Mouse (Mus musculus) forebrain, embryonic 11.5 days (tissue): Measurements from ENCODE around the gene Bri3. TPM values are rescaled to one million over a fixed set of nuclear protein-coding genes. Genes with fewer than 3 reads are reported as not detected.

Experiments
- ATAC-seq: fragments of 200-750 bp; cut with Nextera tagmentation; replicated peaks from 2 replicates; pipeline ENCODE4 v1.8.0; 2017; ENCODE audit warnings: moderate TSS enrichment; ENCODE audit not compliant: low FRiP score
- DNase-seq: peaks from one replicate; pipeline ENCODE4 v3.0.0-alpha.2; 2017; ENCODE audit warnings: low spot score
- H3K27ac ChIP-seq: fragments of 300-500 bp; sonication (generic); 2 replicates; pipeline ENCODE4 v1.5.1; 2014; ENCODE audit warnings: low read depth, low read length
- H3K27me3 ChIP-seq: fragments of 300-500 bp; sonication (generic); 2 replicates; pipeline ENCODE4 v1.6.1; 2014; ENCODE audit warnings: mild to moderate bottlenecking, low read length, mixed read lengths; ENCODE audit not compliant: control insufficient read depth, insufficient read depth
- H3K36me3 ChIP-seq: fragments of 300-500 bp; sonication (generic); 2 replicates; pipeline ENCODE4 v1.6.1; 2014; ENCODE audit warnings: mild to moderate bottlenecking, low read length, moderate library complexity, mixed read lengths; ENCODE audit not compliant: control insufficient read depth, insufficient read depth
- H3K4me1 ChIP-seq: fragments of 300-500 bp; sonication (generic); replicated peaks from 2 replicates; pipeline ENCODE4 v1.6.1; 2014; ENCODE audit warnings: low read length, mixed read lengths; ENCODE audit not compliant: control insufficient read depth, insufficient read depth
- H3K4me2 ChIP-seq: fragments of 300-500 bp; sonication (generic); 2 replicates; pipeline ENCODE4 v1.6.1; 2014; ENCODE audit warnings: low read depth, mild to moderate bottlenecking, low read length, moderate library complexity, mixed read lengths; ENCODE audit not compliant: severe bottlenecking
- H3K4me3 ChIP-seq: fragments of 300-500 bp; sonication (generic); 2 replicates; pipeline ENCODE4 v1.5.1; 2014; ENCODE audit warnings: low read depth, low read length
- H3K9ac ChIP-seq: fragments of 300-500 bp; sonication (generic); 2 replicates; pipeline ENCODE4 v1.6.1; 2014; ENCODE audit warnings: low read length
- H3K9me3 ChIP-seq: fragments of 300-500 bp; sonication (generic); 2 replicates; pipeline ENCODE4 v1.6.1; 2016; ENCODE audit warnings: low read length, mixed read lengths; ENCODE audit not compliant: control insufficient read depth
- WGBS: fragments of 180-500 bp; shearing (Covaris S2); extraction: QIAGEN DNeasy Blood & Tissue Kit; methylation state at CpG from one replicate; pipeline ENCODE4 v1.1.7; 2014; 5-methylcytosine and 5-hydroxymethylcytosine counted together
- polyA plus RNA-seq: library from polyadenylated mRNA; unstranded; fragments of >200 nt; fragmentation: Nextera tagmentation; extraction: Ambion mirVana; gene quantifications from 2 replicates; pipeline ENCODE4 v1.2.1, GENCODE M21; 2014

Bri3 gene
- polyA plus RNA-seq, 1 experiment from 2014 or later = 136 TPM

DNA sequence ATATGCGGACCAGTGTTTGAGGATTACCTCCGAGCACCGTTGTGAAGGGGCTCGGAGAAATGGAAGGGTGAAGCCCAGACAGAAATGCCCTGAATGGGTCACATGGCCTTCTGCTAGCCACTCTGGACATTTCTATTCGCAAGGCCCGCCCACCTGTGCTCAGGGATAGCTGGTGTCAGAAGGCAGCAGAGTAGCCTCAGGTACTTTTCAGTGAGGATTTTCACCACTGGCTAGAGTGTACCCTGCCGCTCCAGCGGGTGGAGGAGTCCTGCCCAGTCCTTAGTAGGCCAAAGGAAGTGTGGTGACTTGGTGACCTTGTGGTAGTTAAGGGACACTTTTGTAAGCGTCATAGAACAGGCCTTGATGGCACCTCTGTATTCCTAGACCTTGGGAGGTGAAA, 17.1 kb downstream of the Bri3 start:
- Histone ChIP-seq H3K36me3 (no peaks in the 10 kb centered on the region; the same call in 1 of the 2 replicates), H3K27ac (no peak overlapping the region), H3K4me3 (no peak overlapping the region), H3K4me1 (peaks cover 22% of the 10 kb centered on the region), H3K9ac (no peak overlapping the region), H3K4me2 (no peak overlapping the region), H3K27me3 (no peaks in the 10 kb centered on the region), H3K9me3 (no peaks in the 10 kb centered on the region)
- WGBS = 86% methylated on average over 9 of the region's 9 CpGs
- ATAC-seq = no peak
- no peak for DNase-seq

DNA sequence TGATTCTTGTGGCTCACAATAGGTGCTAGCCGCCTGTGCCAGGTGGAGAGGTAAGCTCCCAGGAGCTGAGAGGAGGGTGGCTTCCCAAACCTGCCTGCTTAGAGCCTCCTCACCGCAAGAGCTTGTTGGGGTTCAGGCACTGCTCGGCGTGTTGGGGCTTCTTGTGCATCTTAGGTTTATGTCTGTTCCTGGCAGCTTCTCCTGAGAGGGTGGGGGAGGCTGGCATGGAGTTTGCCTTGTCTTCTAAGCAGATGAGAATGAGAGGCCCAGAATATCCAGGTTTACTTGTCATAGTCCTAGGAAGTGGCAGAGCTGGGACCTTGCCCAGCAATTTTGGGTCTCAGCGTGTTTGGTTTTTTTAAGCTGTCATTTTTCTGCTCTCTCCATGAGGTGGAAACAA, 17.6 kb downstream of the Bri3 start:
- Histone ChIP-seq H3K4me1 (peaks cover 20% of the 10 kb centered on the region), H3K9me3 (no peaks in the 10 kb centered on the region), H3K27me3 (no peaks in the 10 kb centered on the region), H3K36me3 (no peaks in the 10 kb centered on the region; the same call in 1 of the 2 replicates), H3K9ac (no peak overlapping the region), H3K4me2 (no peak overlapping the region), H3K4me3 (no peak overlapping the region), H3K27ac (no peak overlapping the region)
- no peak for ATAC-seq
- no peak for DNase-seq
- WGBS = 90% methylated on average over 5 of the region's 5 CpGs

DNA sequence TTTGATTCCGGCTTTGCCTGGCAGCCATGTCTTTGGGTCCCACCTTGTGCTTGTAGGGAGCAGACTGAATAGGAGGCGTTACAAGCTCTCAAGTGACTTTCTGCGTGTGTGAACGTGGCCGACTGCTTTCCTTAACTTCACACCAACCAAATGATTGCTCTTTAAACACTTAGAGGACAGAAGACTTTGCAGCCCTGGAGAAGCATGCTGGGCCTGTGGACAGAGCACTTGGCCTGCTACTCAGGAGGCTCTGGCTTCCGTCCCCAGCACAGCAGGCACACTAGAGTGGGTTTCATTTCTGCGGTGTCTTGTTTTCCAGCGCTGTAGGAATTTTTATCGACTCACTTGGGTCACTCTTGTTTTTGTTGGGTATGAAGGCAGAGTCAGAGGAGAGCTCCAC, 18.8 kb downstream of the Bri3 start:
- ATAC-seq (no peak), DNase-seq (no peak)
- no peak overlapping the region for H3K9ac ChIP-seq
- 83% methylated on average over 9 of the region's 9 CpGs for WGBS
- no peaks in the 10 kb centered on the region for H3K27me3 ChIP-seq
- H3K9me3 ChIP-seq = no peaks in the 10 kb centered on the region
- H3K4me1 ChIP-seq = peaks cover 9% of the 10 kb centered on the region
- no peak overlapping the region for H3K4me2 ChIP-seq
- no peak overlapping the region for H3K27ac ChIP-seq
- H3K36me3 ChIP-seq = no peaks in the 10 kb centered on the region; the same call in 1 of the 2 replicates
- no peak overlapping the region for H3K4me3 ChIP-seq

DNA sequence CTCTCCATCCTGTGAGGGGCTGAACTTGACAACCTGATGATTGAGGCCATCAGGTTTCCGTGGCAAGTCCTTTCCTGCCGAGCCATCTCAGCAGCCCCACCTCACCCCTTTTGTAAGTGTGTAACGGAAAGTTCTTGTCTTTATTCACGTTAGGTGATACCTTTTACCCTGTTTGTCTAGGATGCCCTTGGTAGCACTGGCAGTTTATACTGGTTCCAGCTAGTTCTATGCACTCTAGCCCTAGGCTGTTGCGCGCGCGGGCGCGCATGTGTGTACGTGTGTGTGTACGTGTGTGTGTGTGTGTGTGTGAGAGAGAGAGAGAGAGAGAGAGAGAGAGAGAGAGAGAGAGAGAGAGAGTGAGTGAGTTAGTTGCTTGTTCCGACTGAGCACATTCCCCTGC, 19.3 kb downstream of the Bri3 start:
- no peak overlapping the region for H3K9ac ChIP-seq
- H3K4me2 ChIP-seq = no peak overlapping the region
- no peak overlapping the region for H3K4me3 ChIP-seq
- no peaks in the 10 kb centered on the region for H3K9me3 ChIP-seq
- no peaks in the 10 kb centered on the region; the same call in 1 of the 2 replicates for H3K36me3 ChIP-seq
- 90% methylated on average over 13 of the region's 13 CpGs for WGBS
- DNase-seq (no peak), ATAC-seq (no peak)
- no peak overlapping the region for H3K27ac ChIP-seq
- H3K27me3 ChIP-seq = no peaks in the 10 kb centered on the region
- peaks cover 5% of the 10 kb centered on the region for H3K4me1 ChIP-seq

- WGBS = 83% methylated on average over 8 of the region's 8 CpGs
- Histone ChIP-seq H3K36me3 (no peaks in the 10 kb centered on the region; the same call in 1 of the 2 replicates), H3K27me3 (no peaks in the 10 kb centered on the region), H3K4me2 (no peak overlapping the region), H3K4me1 (no peaks in the 10 kb centered on the region), H3K4me3 (no peak overlapping the region), H3K27ac (no peak overlapping the region), H3K9me3 (no peaks in the 10 kb centered on the region), H3K9ac (no peak overlapping the region)
- no peak for ATAC-seq
- DNase-seq = no peak
Observed at GRCm38 (mm10) chr5:144267535-144268241, 23.5 kb downstream of the Bri3 start.

GRCm38 (mm10) chr5:144269926-144270325, 25.7 kb downstream of the Bri3 start:
- no peaks in the 10 kb centered on the region for H3K9me3 ChIP-seq
- H3K4me2 ChIP-seq = no peak overlapping the region
- no peaks in the 10 kb centered on the region for H3K27me3 ChIP-seq
- ATAC-seq (no peak), DNase-seq (no peak)
- H3K4me1 ChIP-seq = 0 out of 2 replicates have a peak, but pooled peaks cover 2% of the 10 kb centered on the region
- no peak overlapping the region for H3K9ac ChIP-seq
- 90% methylated on average over 7 of the region's 7 CpGs for WGBS
- H3K27ac ChIP-seq = no peak overlapping the region
- no peaks in the 10 kb centered on the region; the same call in 1 of the 2 replicates for H3K36me3 ChIP-seq
- no peak overlapping the region for H3K4me3 ChIP-seq

DNA sequence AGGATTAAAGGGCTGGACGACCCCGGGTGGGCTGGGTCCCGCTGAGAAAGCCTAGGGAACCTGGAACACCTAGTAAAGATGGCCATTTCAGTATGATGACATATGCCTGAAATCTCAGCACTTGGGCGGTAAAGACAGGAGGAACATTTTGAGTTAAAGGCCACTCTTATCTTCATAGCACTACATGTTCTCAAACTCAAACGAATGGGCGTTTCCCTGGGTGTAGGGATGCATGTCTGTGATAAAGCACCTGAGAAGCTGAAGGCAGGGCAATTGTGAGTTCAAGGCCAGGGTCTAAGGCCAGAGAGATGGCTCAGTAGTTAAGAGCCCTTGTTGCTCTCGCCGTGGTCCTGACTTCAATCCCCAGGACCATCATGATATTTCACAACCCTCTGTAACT, 26.2 kb downstream of the Bri3 start:
- 91% methylated on average over 8 of the region's 8 CpGs for WGBS
- ATAC-seq (no peak), DNase-seq (no peak)
- Histone ChIP-seq H3K36me3 (no peaks in the 10 kb centered on the region; the same call in 1 of the 2 replicates), H3K9me3 (no peaks in the 10 kb centered on the region), H3K27me3 (no peaks in the 10 kb centered on the region), H3K4me2 (no peak overlapping the region), H3K4me3 (no peak overlapping the region), H3K27ac (no peak overlapping the region), H3K4me1 (peaks cover 2% of the 10 kb centered on the region; the same call in 1 of the 2 replicates), H3K9ac (no peak overlapping the region)

DNA sequence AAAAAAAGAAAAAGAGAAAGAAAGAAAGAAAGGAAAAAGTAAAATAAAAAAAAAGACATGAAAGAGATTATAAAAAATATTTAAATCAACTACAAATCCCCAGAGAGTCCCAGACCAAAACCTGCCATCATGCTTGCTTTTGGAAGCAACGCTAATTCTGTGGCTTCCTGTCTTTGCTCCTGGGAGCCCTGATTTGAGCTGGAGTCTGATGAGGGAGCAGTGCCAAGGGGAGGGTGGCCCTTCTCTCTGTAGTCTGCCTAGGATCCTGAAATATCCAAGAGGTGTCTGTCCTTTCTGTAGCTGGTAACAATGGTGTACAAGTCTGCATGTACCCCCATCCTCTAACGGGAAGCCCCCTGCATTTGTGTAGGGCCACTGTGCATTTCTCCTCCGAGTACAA, 26.9 kb downstream of the Bri3 start:
- no peak for ATAC-seq
- 81% methylated on average over 3 of the region's 3 CpGs for WGBS
- no peak overlapping the region for H3K9ac ChIP-seq
- no peak overlapping the region for H3K27ac ChIP-seq
- no peaks in the 10 kb centered on the region for H3K27me3 ChIP-seq
- H3K4me2 ChIP-seq = no peak overlapping the region
- no peak for DNase-seq
- no peak overlapping the region for H3K4me3 ChIP-seq
- H3K4me1 ChIP-seq = peaks cover 2% of the 10 kb centered on the region; the same call in 1 of the 2 replicates
- H3K36me3 ChIP-seq = no peaks in the 10 kb centered on the region; the same call in 1 of the 2 replicates
- H3K9me3 ChIP-seq = no peaks in the 10 kb centered on the region

DNA sequence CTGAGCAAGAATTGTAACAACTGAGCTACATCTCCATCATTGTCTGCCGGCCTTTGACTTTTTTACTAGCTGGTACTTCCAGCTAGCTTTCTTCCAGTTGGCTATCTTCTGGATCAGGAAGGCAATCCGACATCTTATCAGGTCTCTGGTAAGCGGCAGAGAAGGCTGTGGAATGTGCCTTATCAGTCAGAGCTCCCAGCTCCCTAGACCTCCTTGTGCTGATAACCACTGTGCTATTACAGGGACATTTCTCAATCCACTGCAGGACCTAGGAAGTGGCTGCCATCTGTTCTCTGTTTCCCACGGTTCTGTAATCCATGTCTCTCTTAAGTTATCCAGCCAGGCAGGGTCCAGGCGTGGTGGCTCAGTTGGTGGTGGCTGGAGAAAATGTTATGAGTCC, 27.5 kb downstream of the Bri3 start:
- WGBS = 86% methylated on average over 5 of the region's 5 CpGs
- Histone ChIP-seq H3K36me3 (no peaks in the 10 kb centered on the region; the same call in 1 of the 2 replicates), H3K4me2 (no peak overlapping the region), H3K27me3 (no peaks in the 10 kb centered on the region), H3K27ac (no peak overlapping the region), H3K4me1 (peaks cover 2% of the 10 kb centered on the region; the same call in 1 of the 2 replicates), H3K9me3 (no peaks in the 10 kb centered on the region), H3K9ac (no peak overlapping the region), H3K4me3 (no peak overlapping the region)
- DNase-seq = no peak
- no peak for ATAC-seq
